Mouse (Mus musculus) ovary, postnatal 10 days (tissue): ENCODE data around the gene Rps15.
A peak's percentile ranks its signal among the peaks of the same experiment; 100 is the strongest.

Source experiments
- DNase-seq: peaks from one replicate; pipeline ENCODE4 v3.0.0; 2022; ENCODE audit warnings: low spot score

Gene Rps15

GRCm38 (mm10) chr10:80315315-80315714 lies 23.1 kb downstream of the Rps15 start:
- DNase-seq: no peak

DNA sequence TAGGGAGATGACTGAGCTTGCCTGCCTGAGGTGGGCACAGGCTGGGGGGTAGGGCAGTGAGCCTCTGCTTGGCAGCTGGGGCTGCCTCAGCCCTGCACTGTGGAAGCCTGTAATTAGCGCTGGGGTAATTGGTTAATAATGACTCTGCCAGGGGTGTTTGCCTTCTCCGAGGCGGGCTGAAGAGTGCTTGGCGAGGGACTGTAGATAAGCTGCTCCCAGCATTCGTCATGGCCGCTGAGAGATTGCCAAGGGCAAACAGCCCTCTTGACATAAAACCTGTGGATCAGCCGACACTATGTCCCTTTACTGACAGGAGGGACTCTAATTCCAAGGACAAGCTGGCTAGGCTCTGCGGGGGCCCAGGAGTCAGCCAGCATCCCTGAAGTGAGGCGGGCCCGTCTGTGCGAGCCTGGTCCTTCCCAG lies 24.1 kb downstream of the Rps15 start:
- no peak for DNase-seq

- no peak for DNase-seq
Observed at GRCm38 (mm10) chr10:80317011-80317410, 24.8 kb downstream of the Rps15 start.

DNA sequence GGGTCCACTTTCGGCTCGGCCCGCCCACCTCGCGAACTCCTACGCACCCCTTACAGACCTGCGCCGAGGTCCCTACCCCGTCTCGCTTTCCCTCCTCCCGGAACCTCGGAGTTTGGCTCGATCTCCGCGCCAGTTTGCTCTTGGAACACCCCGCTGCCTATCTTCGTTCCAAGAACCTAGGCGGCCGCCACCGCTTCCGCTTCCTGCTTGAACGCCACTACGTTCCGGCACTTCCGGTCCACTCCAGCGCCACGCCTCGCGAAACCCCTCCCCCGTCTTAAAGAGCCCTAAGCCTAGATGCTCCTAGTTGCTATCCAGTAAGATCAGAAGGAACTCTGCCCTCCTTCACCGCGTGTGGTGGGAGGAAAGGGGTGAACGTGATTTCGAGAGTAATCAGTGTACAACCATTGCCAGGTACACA lies 28.1 kb downstream of the Rps15 start, which contains the start of gene 2310011J03Rik:
TSS of gene 2310011J03Rik (minus strand) at position 198 of the 421 bp plus-strand sequence.
- DNase-seq: peak; percentile 78

DNA sequence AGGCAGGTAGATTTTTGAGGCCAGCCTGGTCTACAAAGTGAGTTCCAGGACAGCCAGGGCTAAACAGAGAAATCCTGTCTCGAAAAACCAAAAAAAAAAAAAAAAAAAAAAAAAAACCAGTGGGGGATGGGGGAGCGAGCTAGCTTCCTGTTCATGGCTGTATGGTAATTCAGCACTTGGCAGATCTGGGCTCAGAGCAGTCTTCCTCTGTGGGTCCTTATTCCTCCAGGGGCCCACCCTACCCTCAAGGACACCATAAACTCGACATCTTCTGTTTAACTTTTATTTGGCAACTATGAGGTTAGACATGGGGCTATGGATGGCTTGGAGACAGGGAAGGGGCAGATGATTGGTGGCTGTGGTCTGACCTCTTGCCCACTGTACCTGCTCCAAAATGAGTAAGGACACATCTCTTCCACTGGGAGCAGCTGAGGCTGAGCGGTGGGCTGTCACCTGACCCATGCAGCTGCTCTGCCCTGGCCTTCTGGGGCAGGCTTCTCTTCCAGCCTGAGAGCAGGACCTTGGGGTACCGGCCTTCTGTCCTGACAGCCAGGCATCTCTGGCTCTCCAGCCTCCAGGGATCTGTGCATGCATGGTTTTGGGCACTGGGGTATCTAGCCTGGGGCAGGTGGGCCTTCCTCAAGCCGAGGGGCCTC lies 28.9 kb downstream of the Rps15 start:
- DNase-seq: no peak

DNA sequence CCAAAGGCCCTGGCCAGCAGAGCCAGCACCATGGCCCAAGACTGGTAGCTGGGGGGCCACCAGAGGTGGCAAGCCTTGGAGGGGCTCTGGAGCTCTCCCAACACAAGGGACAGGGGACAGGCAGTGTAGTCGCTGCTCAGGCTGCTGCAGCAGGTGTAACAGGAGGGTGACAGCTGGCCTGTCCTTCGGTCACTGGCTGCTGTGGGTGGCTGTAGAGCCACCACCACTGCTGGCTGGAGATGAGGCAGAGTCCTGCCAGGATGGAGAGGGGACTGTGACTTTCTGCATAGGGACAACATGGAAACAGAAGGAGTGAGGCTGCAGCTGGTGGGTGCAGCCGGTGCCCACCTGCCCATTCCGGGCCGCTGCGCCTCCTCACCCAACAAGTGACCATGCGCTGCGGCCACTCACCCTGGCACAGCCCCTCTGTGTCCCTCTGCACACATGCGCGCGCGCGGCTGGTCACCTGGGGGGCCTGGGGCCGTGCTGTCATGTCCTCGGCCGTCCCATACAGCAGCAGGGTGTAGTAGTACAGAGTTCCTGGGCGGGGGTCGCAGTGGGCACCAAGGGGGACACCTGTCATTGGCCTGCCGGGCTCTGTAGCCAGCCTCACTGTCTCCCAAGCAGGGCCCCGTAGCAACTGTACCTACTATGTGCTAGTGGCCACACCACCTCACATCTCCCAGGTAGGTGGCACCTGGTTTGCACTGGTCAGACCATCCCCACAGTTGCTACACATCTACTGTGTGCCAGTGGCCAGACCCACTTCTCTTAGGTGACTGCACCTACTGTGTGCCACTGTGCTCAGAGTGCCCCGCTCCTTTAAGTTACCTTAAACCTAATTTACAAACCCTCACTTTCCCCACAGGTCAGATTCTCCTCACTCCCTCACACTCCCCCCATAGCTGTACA lies 29.7 kb downstream of the Rps15 start:
- no peak for DNase-seq

GRCm38 (mm10) chr10:80322811-80323211 lies 30.6 kb downstream of the Rps15 start:
- DNase-seq: no peak

DNA sequence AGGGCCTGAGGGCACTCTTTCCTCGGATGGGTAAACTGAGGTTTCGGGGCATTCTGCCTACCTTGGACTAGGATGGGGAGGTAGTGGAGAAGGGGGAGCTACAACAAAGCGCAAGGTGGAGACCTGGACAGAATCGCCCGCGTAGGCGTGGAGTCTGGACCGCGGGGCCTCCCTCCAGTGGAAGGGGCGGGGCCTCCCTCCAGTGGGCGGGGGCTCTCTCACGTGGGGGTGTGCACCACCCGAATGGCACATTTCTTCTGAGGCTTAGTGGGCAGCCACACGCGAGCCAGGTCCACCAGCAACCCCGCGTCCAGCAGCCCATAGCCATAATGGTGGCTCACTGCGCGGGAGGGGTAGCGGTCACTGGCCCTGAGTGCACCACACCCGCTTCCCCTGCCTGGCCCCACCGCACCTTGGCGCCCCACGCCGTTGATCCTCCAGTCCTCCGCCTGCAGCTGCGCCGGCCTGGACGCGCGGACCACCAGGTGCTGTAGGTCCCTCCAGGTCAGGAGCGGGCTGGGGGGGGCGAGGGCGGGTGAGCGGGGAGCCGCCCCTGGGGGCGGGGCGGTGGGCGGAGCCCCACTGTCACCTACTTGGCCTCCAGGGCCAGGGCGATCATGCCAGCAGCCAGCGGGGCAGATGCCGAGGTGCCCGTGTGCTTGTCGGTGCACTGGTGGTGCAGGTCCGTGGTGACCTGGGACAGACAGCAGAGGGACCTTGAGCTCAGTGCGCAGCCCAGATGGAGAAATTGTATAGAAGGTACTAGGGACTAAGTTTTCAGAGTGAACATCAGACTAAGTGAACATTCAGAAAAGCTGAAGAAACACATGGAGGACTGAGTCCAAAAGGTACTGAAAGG lies 31.2 kb downstream of the Rps15 start:
- DNase-seq: no peak

GRCm38 (mm10) chr10:80324120-80325037 lies 32.1 kb downstream of the Rps15 start:
- DNase-seq: no peak

DNA sequence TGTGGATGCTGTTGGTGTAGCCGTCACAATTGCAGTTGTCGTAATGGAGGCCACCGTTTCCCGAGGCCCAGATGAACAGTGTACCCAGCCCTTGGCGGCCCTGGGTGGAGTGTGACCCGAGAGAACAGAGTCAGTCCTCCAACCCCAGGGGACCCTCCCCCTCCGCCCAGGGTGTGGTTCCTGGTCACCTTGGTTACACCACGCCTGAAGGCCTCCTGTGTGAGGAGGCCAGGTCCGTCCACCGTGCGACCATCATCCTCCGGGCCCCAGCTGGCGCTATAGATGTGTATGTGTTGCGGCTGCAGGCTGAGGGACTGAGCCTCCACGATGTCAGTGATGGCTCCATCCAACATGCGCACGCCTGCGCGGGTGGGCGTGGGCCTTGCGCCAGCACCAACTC lies 32.8 kb downstream of the Rps15 start:
- DNase-seq: no peak

DNA sequence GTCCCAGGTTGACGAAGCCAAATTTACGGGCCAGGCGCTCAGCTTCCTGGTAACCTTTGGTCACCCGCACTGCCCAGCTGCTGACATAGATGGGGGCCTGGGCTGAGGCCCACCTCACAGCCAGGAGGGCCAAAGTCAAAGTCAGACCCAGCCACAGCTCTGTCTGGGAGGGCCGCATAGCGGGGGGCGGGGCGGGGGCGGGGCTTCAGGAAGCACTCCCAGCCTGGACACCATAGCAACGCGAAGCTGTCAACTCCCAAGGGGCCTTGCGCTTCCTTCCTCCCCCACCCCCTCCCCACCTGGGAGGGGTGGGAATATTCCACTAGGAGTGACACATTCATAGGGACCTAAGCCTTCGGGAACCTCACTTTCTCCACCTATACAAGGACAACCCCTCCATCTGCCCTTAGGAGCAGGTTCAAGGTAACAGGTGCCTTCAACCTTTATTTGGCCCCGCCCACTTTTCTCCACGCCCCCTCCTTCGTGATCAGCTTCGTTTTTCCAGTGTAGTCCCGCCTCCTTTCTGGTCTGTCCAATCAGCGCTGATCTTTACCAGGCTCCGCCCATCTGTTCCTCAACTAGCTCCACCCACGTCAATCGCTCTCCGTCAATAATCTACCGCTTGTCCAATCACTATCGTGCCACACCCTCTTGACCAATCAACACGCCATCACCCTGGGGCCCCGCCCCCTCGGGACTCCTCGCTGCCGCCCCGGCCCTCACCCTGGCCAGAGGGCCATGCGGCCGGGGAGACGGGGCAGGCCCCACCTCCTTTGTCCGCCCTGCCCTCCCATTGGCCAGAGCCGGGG lies 37.2 kb downstream of the Rps15 start, which contains the start of the genes Pcsk4 and Reep6:
TSS of gene Pcsk4 (minus strand) at position 226 of the 809 bp plus-strand sequence.
TSS of gene Reep6 (plus strand) at position 681 of the 809 bp plus-strand sequence.
- peak; percentile 94 for DNase-seq

GRCm38 (mm10) chr10:80330084-80330483 lies 37.8 kb downstream of the Rps15 start:
- DNase-seq: no peak

- DNase-seq: no peak
Observed at GRCm38 (mm10) chr10:80330888-80331287, 38.6 kb downstream of the Rps15 start.

DNA sequence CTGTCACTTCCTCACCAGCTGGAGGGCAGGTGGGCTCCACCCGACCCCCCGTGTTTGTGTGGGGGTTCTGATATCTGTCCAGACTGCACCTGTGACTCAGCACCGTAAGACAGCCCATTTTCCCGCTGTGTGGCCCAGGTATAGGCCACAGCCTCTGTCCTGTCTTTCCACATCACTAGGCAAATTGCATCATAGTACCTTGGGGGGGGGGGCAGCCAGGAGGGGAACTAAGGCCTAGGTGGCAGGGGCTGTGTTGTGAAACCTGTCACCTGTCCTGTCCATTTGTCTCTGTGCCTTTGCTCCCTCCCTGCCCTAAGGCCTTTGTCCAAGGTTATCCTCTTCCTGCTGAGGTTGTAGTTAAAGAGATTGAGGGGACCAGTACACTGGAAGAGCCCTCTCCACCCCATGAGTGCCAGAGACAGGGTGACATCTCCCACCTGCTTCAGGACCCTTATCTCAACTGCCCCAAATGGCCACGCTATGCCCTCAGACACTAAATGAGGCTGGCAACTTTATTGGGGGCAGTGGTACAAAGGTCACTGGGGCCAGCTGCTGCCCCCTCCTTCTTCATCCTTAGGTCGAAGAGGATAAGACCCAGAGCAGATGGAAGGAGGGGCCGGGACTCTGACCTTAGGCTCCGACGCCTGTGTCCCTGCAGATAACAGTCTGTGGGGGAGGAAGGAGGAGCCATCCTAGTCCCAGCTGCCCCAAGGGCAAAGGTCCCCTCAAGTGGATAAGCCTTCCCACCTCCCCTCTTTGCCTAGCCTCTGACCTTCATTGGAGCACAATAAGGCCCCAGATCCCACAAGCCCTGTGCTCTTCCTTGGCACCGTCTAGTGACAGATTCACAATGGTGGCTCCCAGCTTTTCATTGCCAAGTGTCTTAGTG lies 39.6 kb downstream of the Rps15 start:
- no peak for DNase-seq

DNA sequence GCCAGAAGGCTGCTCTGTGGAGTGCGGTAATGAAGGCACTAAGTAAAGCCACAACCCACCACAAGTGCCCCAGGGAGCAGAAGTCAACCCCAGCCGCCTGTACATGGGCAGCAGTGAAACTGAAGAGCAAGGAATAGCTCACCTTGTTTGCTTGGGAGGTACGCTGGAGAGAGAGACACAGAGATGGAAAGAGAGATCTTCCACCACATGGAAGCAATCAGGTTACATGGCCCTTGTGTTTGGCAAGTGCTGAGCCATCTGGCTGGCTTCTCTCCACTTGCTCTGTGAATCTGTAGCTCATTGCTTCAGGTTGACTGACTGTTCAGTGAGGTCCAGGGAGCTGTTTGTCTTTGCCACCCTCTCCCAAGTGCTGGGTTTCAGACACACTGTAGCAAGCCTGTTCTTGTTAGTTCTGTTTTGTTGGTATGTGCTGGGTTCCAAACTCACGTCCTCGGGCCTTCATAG lies 40.3 kb downstream of the Rps15 start:
- DNase-seq: no peak

- no peak for DNase-seq
Observed at GRCm38 (mm10) chr10:80336263-80336662, 44.0 kb downstream of the Rps15 start.

- peak; percentile 74 for DNase-seq
Observed at GRCm38 (mm10) chr10:80339941-80340750, 47.9 kb downstream of the Rps15 start.

GRCm38 (mm10) chr10:80341026-80341425 lies 48.8 kb downstream of the Rps15 start:
- no peak for DNase-seq
